Mouse (Mus musculus) embryonic facial prominence, embryonic 11.5 days (tissue): ENCODE measurements around the gene H2-M1. TPM values are rescaled to one million over a fixed set of nuclear protein-coding genes. Genes with fewer than 3 reads are reported as not detected.

ENCODE experiments used
- ATAC-seq: fragments of 200-750 bp; cut with Nextera tagmentation; replicated peaks from 2 replicates; pipeline ENCODE4 v1.8.0; 2017; ENCODE audit warnings: low read depth; ENCODE audit not compliant: insufficient number of reproducible peaks, low FRiP score, low TSS enrichment
- DNase-seq: peaks from one replicate; pipeline ENCODE4 v3.0.0-alpha.2; 2015; ENCODE audit warnings: low spot score
- H3K27ac ChIP-seq: fragments of 300-500 bp; sonication (generic); replicated peaks from 2 replicates; pipeline ENCODE4 v1.5.1; 2014; ENCODE audit warnings: mild to moderate bottlenecking, low read depth, low read length, control low read depth
- H3K27me3 ChIP-seq: fragments of 300-500 bp; sonication (generic); 2 replicates; pipeline ENCODE4 v1.6.1; 2014; ENCODE audit warnings: mild to moderate bottlenecking, low read length, moderate library complexity, mixed read lengths; ENCODE audit not compliant: control insufficient read depth, insufficient read depth
- H3K36me3 ChIP-seq: fragments of 300-500 bp; sonication (generic); replicated peaks from 2 replicates; pipeline ENCODE4 v1.6.1; 2014; ENCODE audit warnings: low read depth, mild to moderate bottlenecking, low read length, moderate library complexity, mixed read lengths; ENCODE audit not compliant: control insufficient read depth, insufficient read depth
- H3K4me1 ChIP-seq: fragments of 300-500 bp; sonication (generic); 2 replicates; pipeline ENCODE4 v1.6.1; 2014; ENCODE audit warnings: low read length, mixed read lengths; ENCODE audit not compliant: control insufficient read depth, insufficient read depth
- H3K4me2 ChIP-seq: fragments of 300-500 bp; sonication (generic); 2 replicates; pipeline ENCODE4 v1.6.1; 2014; ENCODE audit warnings: low read depth, mild to moderate bottlenecking, control low read depth, low read length, moderate library complexity
- H3K4me3 ChIP-seq: fragments of 300-500 bp; sonication (generic); 2 replicates; pipeline ENCODE4 v1.5.1; 2014; ENCODE audit warnings: low read depth, low read length, control low read depth
- H3K9ac ChIP-seq: fragments of 300-500 bp; sonication (generic); replicated peaks from 2 replicates; pipeline ENCODE4 v1.6.1; 2014; ENCODE audit warnings: mild to moderate bottlenecking, control low read depth, low read length
- H3K9me3 ChIP-seq: fragments of 300-500 bp; sonication (generic); replicated peaks from 2 replicates; pipeline ENCODE4 v1.6.1; 2016; ENCODE audit warnings: mild to moderate bottlenecking, low read length, inconsistent platforms, mixed read lengths; ENCODE audit not compliant: control insufficient read depth
- WGBS: fragments of 180-500 bp; shearing (Covaris S2); extraction: QIAGEN DNeasy Blood & Tissue Kit; methylation state at CpG from one replicate; pipeline ENCODE4 v1.1.7; 2014; 5-methylcytosine and 5-hydroxymethylcytosine counted together
- polyA plus RNA-seq: library from polyadenylated mRNA; unstranded; fragments of >200 nt; fragmentation: Nextera tagmentation; extraction: Ambion mirVana; gene quantifications from 2 replicates; pipeline ENCODE4 v1.2.1, GENCODE M21; 2014

Gene H2-M1
- not detected in 2 replicates for polyA plus RNA-seq

GRCm38 (mm10) chr17:36672119-36672518 is at the start of gene H2-M1:
H2-M1 (minus strand) TSS chr17:36672219.
- 73% methylated on average over 3 of the region's 3 CpGs for WGBS
- Histone ChIP-seq H3K9me3 (no peaks in the 10 kb centered on the region), H3K27me3 (no peaks in the 10 kb centered on the region), H3K36me3 (no peaks in the 10 kb centered on the region), H3K4me3 (no peak within 1 kb of the TSS), H3K27ac (no peak within 1 kb of the TSS), H3K4me2 (no peak within 1 kb of the TSS), H3K4me1 (no peaks in the 10 kb centered on the region), H3K9ac (no peak within 1 kb of the TSS)
- ATAC-seq (no peak), DNase-seq (no peak)

- H3K36me3 ChIP-seq: no peaks in the 10 kb centered on the region
- ATAC-seq (no peak), DNase-seq (no peak)
- H3K4me3 ChIP-seq: no peak overlapping the region
- H3K9ac ChIP-seq: no peak overlapping the region
- H3K4me1 ChIP-seq: no peaks in the 10 kb centered on the region
- H3K4me2 ChIP-seq: no peak overlapping the region
- no peak overlapping the region for H3K27ac ChIP-seq
- H3K27me3 ChIP-seq: no peaks in the 10 kb centered on the region
- 78% methylated on average over 2 of the region's 2 CpGs for WGBS
- H3K9me3 ChIP-seq: no peaks in the 10 kb centered on the region
Observed at GRCm38 (mm10) chr17:36697693-36698092, 25.7 kb upstream of the H2-M1 start.

- ATAC-seq: no peak
- 86% methylated on average over 3 of the region's 3 CpGs for WGBS
- H3K27me3 ChIP-seq: no peaks in the 10 kb centered on the region
- H3K36me3 ChIP-seq: no peaks in the 10 kb centered on the region
- H3K9me3 ChIP-seq: no peaks in the 10 kb centered on the region
- H3K4me1 ChIP-seq: no peaks in the 10 kb centered on the region
- no peak within 1 kb of the TSS for H3K27ac ChIP-seq
- H3K4me3 ChIP-seq: no peak within 1 kb of the TSS
- H3K9ac ChIP-seq: no peak within 1 kb of the TSS
- no peak within 1 kb of the TSS for H3K4me2 ChIP-seq
- no peak for DNase-seq
Observed at GRCm38 (mm10) chr17:36642566-36642965, 29.5 kb downstream of the H2-M1 start, which contains the start of gene H2-M9. H2-M9 (minus strand) TSS chr17:36642666.

Other genes with a start within 250 kb of the H2-M1 start
- gene H2-M10.4, start 209.9 kb downstream of the H2-M1 start, polyA plus RNA-seq: not detected in 2 replicates
- not detected in 2 replicates for gene H2-M11, start 125.1 kb downstream of the H2-M1 start, polyA plus RNA-seq
- not detected in 2 replicates for gene H2-M9, start 29.6 kb downstream of the H2-M1 start, polyA plus RNA-seq
- gene H2-M10.5, start 100.7 kb upstream of the H2-M1 start, polyA plus RNA-seq: not detected in 2 replicates
- gene H2-M10.6, start 140.0 kb upstream of the H2-M1 start, polyA plus RNA-seq: not detected in 2 replicates
- 36.0 and 38.2 TPM in 2 replicates for gene Trim26, start 164.9 kb upstream of the H2-M1 start, polyA plus RNA-seq
- gene Trim15, start 195.0 kb upstream of the H2-M1 start, polyA plus RNA-seq: 0.25 and 0.39 TPM in 2 replicates
- gene Trim10, start 197.4 kb upstream of the H2-M1 start, polyA plus RNA-seq: 5.9 and 7.4 TPM in 2 replicates
- not detected in 2 replicates for gene Trim40, start 217.9 kb upstream of the H2-M1 start, polyA plus RNA-seq
- not detected in 2 replicates for gene Trim31, start 225.9 kb upstream of the H2-M1 start, polyA plus RNA-seq